16 mouse cellular contexts compared by ENCODE assay signal in the genomic region with DNA sequence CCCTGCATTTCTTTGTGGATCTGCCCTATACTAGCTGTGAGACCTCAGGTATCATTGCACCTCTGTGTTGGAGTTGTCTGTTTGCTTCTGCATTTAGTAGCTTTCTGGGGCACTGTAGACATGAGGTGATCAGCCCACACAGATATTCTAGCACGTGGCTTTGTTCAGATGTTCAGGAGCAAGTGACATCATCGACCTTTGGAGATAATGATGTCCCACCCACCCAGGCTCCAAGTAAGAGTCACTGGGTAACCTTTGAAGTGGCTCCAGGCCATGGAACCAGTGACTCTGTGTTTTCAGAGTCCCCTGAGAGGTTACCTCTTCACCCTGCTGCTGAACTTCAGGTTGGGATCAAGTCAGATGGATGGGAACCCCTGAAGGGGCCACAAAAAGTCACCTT. TPM values are rescaled to one million over a fixed set of nuclear protein-coding genes. Genes with fewer than 3 reads are reported as not detected.
DNase-seq lines count a peak whose midpoint lies in the region; ATAC-seq and TF ChIP-seq lines count a peak whose summit lies in the region.
"Had no signal": no experiment of that assay in that cellular context is flagged by ENCODE, and none has a peak within 500 bp of the region (broad histone marks: within the 10 kb centered on the region; RNA-seq: fewer than 3 reads in every experiment).

No protein-coding gene starts in this region.

- H3K9me3 ChIP-seq in liver, embryonic 13.5 days (replicated peaks) = no peaks in the 10 kb centered on the region
- H3K9me3 ChIP-seq in liver, embryonic 12.5 days (replicated peaks) = no peaks in the 10 kb centered on the region
- H3K9me3 ChIP-seq in midbrain, postnatal 0 days (ENCODE audit: low read length) = no peaks in the 10 kb centered on the region
- H3K9me3 ChIP-seq: forebrain, embryonic 12.5 days; heart, embryonic 12.5 days; limb, embryonic 15.5 days; neural tube, embryonic 13.5 days had no signal

- no peak overlapping the region for H3K9ac ChIP-seq in liver, embryonic 13.5 days
- H3K9ac ChIP-seq in liver, embryonic 12.5 days = no peak overlapping the region
- no peak overlapping the region for H3K9ac ChIP-seq in midbrain, postnatal 0 days (replicated peaks; ENCODE audit: low read length, poor library complexity, severe bottlenecking)
- H3K9ac ChIP-seq: forebrain, embryonic 12.5 days; hindbrain, embryonic 14.5 days; limb, embryonic 15.5 days had no signal

- peak overlapping the region; percentile 70; the same call in 1 of the 2 replicates for H3K27ac ChIP-seq in liver, embryonic 13.5 days
- H3K27ac ChIP-seq in liver, embryonic 12.5 days = no peak overlapping the region
- no peak overlapping the region for H3K27ac ChIP-seq in midbrain, postnatal 0 days (ENCODE audit: low read depth, low read length)
- H3K27ac ChIP-seq: forebrain, embryonic 12.5 days had no signal

- 24% methylated on average over 2 of the region's 2 CpGs for WGBS in liver, embryonic 13.5 days (ENCODE audit: insufficient replicate concordance)
- 28% methylated on average over 2 of the region's 2 CpGs for WGBS in liver, embryonic 12.5 days (ENCODE audit: insufficient replicate concordance)
- WGBS in midbrain, postnatal 0 days = 75% methylated on average over 2 of the region's 2 CpGs

- H3K4me1 ChIP-seq in liver, embryonic 13.5 days (replicated peaks) = peaks cover 42% of the 10 kb centered on the region
- H3K4me1 ChIP-seq in liver, embryonic 12.5 days = peaks cover 42% of the 10 kb centered on the region
- H3K4me1 ChIP-seq in midbrain, postnatal 0 days (ENCODE audit: insufficient read depth, low read length) = peaks cover 18% of the 10 kb centered on the region

- TF ChIP-seq CTCF in midbrain, postnatal 0 days (IDR thresholded peaks at IDR 0.05) = no peak

- H3K27me3 ChIP-seq in liver, embryonic 13.5 days = no peaks in the 10 kb centered on the region
- no peaks in the 10 kb centered on the region for H3K27me3 ChIP-seq in liver, embryonic 12.5 days (replicated peaks)
- no peaks in the 10 kb centered on the region for H3K27me3 ChIP-seq in midbrain, postnatal 0 days (ENCODE audit: insufficient read depth, low read length)
- H3K27me3 ChIP-seq: forebrain, embryonic 12.5 days; heart, embryonic 12.5 days; limb, embryonic 15.5 days; neural tube, embryonic 13.5 days had no signal

- DNase-seq in liver, embryonic 13.5 days = no peak
- DNase-seq in CD4-positive helper T cell, adult 2 months (ENCODE audit: low read depth, low spot score) = peak; percentile 71
- DNase-seq in CD4-positive, CD25-positive, alpha-beta regulatory T cell, adult 2 months (ENCODE audit: low read depth, low spot score) = peak; percentile 65
- no peak for DNase-seq in midbrain, postnatal 0 days (ENCODE audit: low spot score)
- no peak for DNase-seq in cerebellum, adult 9-11 months
- DNase-seq: adrenal gland, adult 8-10 months; cerebellum, adult 11 months; lung, adult 2 months had no signal

- ATAC-seq in liver, embryonic 13.5 days (ENCODE audit: low read depth) = no peak
- no peak for ATAC-seq in liver, embryonic 12.5 days
- ATAC-seq in inflammation-experienced regulatory T-cells, adult 6 months = peak; percentile 32
- no peak for ATAC-seq in midbrain, postnatal 0 days (ENCODE audit: low FRiP score)

- H3K4me3 ChIP-seq in liver, embryonic 13.5 days (replicated peaks) = no peak overlapping the region
- no peak overlapping the region for H3K4me3 ChIP-seq in liver, embryonic 12.5 days
- H3K4me3 ChIP-seq in midbrain, postnatal 0 days (ENCODE audit: low read depth, low read length) = no peak overlapping the region
- H3K4me3 ChIP-seq: forebrain, embryonic 12.5 days; limb, embryonic 15.5 days; neural tube, embryonic 13.5 days had no signal

- H3K4me2 ChIP-seq in liver, embryonic 13.5 days = no peak overlapping the region
- no peak overlapping the region for H3K4me2 ChIP-seq in liver, embryonic 12.5 days
- H3K4me2 ChIP-seq in midbrain, postnatal 0 days (ENCODE audit: low read depth, low read length, poor library complexity, severe bottlenecking) = no peak overlapping the region
- H3K4me2 ChIP-seq: forebrain, embryonic 12.5 days; midbrain, embryonic 11.5 days had no signal

- H3K36me3 ChIP-seq in liver, embryonic 13.5 days = peaks cover 21% of the 10 kb centered on the region
- peaks cover 51% of the 10 kb centered on the region for H3K36me3 ChIP-seq in liver, embryonic 12.5 days
- peaks cover 40% of the 10 kb centered on the region for H3K36me3 ChIP-seq in midbrain, postnatal 0 days (ENCODE audit: insufficient read depth, low read length)

RNA-seq across cellular contexts. Expression of a gene that starts 29.8 kb away (rescaled TPM):
- 29.6 and 33.7 TPM in 2 replicates for polyA plus RNA-seq in liver, embryonic 13.5 days (2015; fragmentation: Nextera tagmentation; extraction: Ambion mirVana)
- 57.9 and 58.7 TPM in 2 replicates for polyA plus RNA-seq in liver, embryonic 12.5 days (2016; fragmentation: Nextera tagmentation; extraction: Ambion mirVana)
- 10 to 100 TPM; 16.8 to 25.5 (median 23.8) TPM for polyA plus RNA-seq in inflammation-experienced regulatory T-cells, adult 6 months (2017; shearing (Covaris generic))
- 88.5 and 101 TPM in 2 replicates for total RNA-seq in midbrain, postnatal 0 days (2014; rRNA removed)
- 106 and 130 TPM in 2 replicates for polyA plus RNA-seq in midbrain, postnatal 0 days (2015; fragmentation: Nextera tagmentation; extraction: Ambion mirVana)

Comparison
In these comparisons a context has a peak if more than half of its experiments do, and no peak if none do; other contexts are left out.
1. DNase-seq: peak in CD4-positive helper T cell, adult 2 months (single experiment) and CD4-positive, CD25-positive, alpha-beta regulatory T cell, adult 2 months (single experiment); none in liver, embryonic 13.5 days (single experiment), midbrain, postnatal 0 days (single experiment) and cerebellum, adult 9-11 months (single experiment).